Mouse (Mus musculus): ENCODE results near the gene Gpd1.

Gpd1 gene

DNA sequence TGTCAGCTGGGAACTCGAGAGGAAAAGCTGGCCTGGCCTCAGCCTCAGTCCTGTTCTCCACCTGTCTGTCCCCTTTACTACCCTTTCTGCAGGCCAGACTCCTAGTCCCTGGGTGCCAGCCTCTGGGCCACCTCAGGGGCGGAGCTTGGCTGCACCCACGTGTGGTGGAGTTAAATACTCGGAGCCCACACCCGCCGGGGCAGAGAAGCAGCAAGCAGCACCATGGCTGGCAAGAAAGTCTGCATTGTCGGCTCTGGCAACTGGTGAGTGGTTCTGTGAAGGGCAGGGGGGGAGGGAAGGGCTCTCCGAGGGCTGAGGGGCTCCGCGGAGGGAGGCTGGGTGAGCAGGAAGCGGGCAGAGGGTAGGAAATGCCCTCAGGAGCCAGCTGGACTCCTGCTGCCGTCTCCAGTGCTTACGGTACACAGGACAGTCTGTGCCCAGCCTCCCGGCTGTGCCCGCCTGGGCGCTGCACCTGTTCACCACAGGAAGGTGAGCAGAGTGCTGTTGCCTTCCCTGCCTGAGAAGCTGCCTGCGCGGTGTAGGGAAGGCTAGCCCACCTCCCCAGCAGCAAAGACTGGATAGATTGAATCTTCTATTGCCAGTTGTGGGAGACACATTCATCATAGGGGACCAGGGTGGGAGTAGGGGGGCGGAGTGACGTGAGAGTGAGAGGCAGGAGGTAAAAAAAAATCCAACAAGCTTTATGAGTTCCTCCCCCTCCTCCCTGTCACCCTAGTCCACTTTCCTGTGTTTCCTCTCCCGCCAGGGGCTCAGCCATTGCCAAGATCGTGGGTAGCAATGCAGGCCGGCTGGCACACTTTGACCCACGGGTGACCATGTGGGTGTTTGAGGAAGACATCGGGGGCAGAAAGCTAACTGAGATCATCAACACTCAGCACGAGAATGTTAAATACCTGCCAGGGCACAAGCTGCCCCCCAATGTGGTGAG is at the start of gene Gpd1:
Gpd1 (plus strand) TSS at position 130 of the 949 bp plus-strand sequence.
- DNase-seq (ENCODE audit: extremely low spot score, low spot score): no peak

DNA sequence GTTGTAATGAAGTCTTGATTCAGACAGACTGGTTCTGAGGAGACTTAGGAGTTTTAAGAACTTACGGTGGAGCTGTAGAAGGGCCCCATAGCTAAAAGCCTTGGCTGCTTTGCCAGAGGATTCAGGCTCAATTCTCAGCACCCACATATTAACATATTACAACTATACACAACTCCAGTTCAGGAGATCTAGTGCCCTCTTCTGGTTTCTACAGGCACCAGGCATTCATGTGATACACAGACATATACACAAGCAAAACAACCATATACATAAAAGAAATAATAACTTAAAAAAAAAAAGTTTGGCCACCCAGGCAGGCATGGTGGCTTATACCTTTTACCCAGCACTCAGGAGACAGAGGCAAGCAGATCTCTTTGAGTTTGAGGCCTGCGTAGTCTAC is 49.8 kb upstream of the Gpd1 start:
- no peak for DNase-seq (ENCODE audit: extremely low spot score, low spot score)

DNA sequence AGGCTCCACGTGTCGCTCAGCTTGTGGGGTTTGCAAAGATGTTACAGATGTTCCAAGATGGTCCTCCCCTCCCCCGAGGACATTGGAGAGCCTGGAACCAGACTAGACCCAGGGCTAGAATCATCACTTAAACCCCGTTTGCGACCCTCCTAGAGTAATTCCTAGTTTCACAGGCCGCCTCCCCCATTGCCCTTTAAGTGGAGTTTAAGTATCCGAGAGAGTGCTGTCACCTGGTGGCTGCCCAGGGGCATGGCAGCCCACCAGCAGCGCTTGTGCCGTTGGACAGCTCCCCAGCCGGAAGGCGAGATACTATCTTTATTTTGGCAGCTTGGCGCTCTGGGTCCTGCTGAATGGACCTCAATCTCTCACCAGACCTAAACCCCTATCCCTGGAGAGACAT is 48.4 kb upstream of the Gpd1 start:
- peak; percentile 78 for DNase-seq (ENCODE audit: extremely low spot score, low spot score)

- no peak for DNase-seq (ENCODE audit: extremely low spot score, low spot score)
Measured at GRCm38 (mm10) chr15:99669392-99669791, 47.9 kb upstream of the Gpd1 start.

DNA sequence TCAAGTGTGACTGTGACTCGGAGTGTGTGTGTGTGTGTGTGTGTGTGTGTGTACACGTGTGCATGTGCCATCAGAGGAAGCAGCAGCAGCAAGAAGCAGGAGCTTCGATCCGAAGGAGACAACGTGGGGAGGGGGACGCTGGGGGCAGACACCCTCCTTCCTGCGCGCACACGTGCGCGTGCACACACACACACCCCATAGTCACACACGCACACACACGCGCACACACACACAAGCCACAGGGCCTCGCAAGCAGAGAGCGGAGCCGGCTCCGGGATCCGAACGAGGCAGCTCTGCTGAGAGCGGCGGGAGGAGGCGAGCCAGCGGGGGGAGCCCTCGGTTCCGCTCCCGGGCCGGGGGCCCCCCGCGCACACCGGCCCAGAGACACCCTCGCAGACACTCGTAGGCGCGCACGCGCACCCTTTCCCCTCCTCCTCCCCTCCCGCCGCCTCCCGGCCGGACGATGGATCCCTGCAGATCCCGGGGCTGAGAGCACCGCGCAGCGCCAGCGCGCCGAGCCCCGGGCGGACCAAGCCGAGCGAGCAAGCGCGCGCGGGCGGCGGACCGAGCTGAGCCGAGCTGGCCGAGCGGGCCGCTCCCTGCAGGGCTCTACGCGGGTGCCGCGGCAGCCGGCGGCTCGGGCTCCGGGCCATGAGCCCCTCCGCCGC is 47.0 kb upstream of the Gpd1 start, which contains the start of gene Asic1:
Asic1 (plus strand) TSS at position 215 of the 668 bp plus-strand sequence.
- peak; percentile 66 for DNase-seq (ENCODE audit: extremely low spot score, low spot score)

DNA sequence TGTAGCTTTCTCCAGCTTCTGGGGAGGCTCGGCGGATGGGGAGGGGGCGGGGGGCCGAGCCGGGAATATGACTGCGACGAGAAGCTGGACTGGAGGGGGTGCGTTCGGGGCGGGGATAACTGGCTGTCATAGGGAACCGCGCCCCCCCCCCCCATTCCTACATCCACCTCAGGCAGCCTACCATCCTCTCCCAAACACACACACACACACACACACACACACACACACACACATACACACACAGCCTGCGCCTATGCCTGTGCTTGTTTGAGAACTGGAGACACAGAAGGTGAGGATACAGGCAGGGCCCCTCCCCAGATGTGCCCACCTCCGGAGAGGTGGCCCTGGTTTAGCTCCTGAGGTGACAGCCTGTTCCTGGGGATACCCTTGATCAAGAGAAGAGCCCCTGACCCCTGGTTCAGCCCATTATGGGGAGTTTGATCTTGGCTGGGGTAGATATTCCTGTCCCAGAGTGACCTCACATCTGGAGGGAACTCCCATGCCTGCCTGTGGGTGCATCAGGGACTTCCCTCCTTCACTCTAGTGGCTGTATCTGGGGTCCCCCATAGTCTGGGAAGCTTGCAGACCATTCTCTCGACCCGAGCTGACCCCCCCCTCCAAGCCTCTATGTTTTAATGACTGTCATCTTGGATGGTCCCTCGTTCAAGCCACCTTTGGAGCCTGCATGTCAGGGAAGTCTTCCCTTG is 46.2 kb upstream of the Gpd1 start:
- DNase-seq (ENCODE audit: extremely low spot score, low spot score): peak; percentile 45

DNA sequence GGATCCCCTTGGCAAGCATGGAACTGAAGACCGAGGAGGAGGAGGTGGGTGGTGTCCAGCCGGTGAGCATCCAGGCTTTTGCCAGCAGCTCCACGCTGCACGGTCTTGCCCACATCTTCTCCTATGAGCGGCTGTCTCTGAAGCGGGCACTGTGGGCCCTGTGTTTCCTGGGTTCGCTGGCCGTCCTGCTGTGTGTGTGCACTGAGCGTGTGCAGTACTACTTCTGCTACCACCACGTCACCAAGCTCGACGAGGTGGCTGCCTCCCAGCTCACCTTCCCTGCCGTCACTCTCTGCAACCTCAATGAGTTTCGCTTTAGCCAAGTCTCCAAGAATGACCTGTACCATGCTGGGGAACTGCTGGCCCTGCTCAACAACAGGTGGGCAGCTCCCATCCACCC is 45.5 kb upstream of the Gpd1 start:
- DNase-seq (ENCODE audit: extremely low spot score, low spot score): no peak

- DNase-seq (ENCODE audit: extremely low spot score, low spot score): no peak
Measured at GRCm38 (mm10) chr15:99674866-99675265, 42.4 kb upstream of the Gpd1 start.

GRCm38 (mm10) chr15:99677089-99677488 is 40.2 kb upstream of the Gpd1 start:
- DNase-seq (ENCODE audit: extremely low spot score, low spot score): no peak

- DNase-seq (ENCODE audit: extremely low spot score, low spot score): peak; percentile 43
Measured at GRCm38 (mm10) chr15:99678063-99678800, 39.1 kb upstream of the Gpd1 start.

DNA sequence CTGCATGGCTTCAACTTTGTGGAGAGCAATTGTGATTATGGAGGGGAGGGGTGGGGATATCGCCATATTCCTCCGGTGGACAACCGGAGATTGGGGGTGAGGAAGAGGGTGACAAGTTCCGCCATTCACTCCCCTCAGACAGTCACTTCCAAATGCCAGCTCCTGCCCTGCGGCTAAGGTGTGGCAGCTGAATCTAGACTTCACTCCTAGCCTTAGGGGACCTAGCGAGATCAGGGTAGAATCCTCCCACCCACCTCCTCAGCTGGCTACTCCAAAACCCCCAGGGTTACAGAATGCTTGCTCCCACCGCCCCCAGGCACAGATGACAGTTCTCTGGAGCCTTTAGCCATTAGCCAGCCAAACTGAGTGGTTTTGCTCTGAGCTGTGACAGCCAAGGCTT is 38.3 kb upstream of the Gpd1 start:
- no peak for DNase-seq (ENCODE audit: extremely low spot score, low spot score)

GRCm38 (mm10) chr15:99682880-99683279 is 34.4 kb upstream of the Gpd1 start:
- no peak for DNase-seq (ENCODE audit: extremely low spot score, low spot score)

DNA sequence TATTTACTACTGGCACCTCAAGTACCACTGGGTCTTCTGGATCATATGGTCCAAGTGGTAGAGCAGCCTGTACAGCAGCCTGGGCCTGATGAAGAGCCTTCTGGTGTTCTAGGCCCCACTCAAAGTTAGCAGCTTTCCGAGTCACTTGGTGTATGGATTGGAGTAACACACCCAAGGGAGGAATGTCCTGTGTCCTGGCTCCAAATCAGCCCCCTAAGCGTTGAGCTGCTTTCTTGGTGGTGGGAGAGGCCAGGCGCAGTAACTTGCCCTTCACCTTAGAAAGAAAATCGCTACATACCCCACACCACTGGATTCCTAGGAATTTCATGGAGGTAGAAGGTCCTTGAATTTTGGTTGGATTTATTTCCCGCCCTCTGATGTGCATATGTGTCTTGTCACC is 33.2 kb upstream of the Gpd1 start:
- no peak for DNase-seq (ENCODE audit: extremely low spot score, low spot score)

- peak; percentile 70 for DNase-seq (ENCODE audit: extremely low spot score, low spot score)
Measured at GRCm38 (mm10) chr15:99688712-99689111, 28.6 kb upstream of the Gpd1 start.

DNA sequence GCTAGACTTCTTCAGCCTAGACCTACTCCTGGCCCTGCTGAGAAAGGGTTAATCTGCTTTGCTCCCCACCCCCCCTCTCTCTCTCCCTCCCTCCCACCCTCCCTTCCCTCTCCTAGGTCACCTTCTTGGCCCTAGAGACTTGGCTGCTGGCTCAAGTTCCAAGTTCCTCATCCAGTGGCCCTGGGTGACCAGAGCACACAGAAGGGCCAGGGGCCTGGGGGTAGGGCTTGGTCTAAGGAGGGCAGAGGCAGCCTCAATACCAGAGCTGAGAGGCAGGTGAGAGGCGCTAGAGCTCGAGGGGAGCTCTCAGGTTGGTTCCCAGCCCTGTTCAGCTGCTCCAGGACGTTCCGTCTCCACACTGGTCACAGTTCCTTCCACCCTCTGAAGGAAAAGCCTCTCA is 26.4 kb upstream of the Gpd1 start:
- DNase-seq (ENCODE audit: extremely low spot score, low spot score): no peak

GRCm38 (mm10) chr15:99691976-99692375 is 25.3 kb upstream of the Gpd1 start:
- no peak for DNase-seq (ENCODE audit: extremely low spot score, low spot score)

DNA sequence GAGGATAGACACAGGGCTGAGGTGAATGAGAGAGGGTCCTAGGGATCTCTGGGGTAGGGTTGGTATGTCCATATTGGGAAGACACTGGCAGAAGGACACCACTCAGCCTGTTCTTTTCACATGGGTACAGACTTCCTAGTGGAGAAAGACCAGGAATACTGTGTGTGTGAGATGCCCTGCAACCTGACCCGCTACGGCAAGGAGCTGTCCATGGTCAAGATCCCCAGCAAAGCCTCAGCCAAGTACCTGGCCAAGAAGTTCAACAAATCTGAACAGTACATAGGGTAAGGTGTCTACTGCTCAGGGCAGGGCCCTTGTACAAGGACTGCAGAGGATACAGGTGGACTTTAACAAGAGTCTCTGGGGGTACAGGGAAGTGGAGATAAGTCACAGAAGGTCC is 20.0 kb upstream of the Gpd1 start:
- no peak for DNase-seq (ENCODE audit: extremely low spot score, low spot score)

DNA sequence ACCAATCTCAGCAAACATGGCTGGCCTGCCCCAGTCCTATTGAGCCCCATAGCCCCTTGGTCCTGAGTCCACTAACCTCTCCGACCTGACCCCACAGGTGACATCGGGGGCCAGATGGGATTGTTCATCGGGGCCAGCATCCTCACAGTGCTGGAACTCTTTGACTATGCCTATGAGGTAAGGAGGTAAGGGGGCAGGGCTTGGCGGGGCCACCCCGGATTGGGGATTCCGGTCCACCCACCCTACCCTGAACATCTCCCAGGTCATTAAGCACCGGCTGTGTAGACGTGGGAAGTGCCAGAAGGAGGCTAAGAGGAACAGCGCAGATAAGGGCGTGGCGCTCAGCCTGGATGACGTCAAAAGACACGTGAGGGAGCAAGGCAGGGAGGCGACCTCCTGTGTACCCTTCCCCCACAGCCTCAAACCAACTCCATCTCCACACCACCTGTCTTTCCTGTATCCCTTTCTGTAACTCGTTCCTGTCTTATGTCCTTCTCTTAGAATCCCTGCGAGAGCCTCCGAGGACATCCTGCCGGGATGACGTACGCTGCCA is 18.7 kb upstream of the Gpd1 start:
- no peak for DNase-seq (ENCODE audit: extremely low spot score, low spot score)

DNA sequence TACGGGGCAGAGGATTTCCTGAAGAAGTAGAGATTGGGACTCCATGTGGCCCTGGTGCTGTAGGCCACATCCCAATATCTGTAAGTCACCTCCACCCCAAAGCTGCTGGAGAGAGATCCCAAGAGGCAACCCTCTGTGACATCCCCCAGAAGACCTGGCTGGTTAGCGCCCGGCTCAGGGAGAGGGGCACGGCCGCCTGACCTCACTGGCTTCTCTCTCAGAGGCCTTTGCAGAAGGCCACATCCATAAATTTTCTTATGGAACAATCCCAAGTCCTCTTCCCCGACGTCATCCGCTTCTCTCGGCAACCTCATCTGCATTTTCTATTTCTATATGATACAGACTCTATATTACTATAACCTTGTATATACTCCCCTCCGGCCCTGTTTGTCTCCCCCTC is 17.6 kb upstream of the Gpd1 start:
- no peak for DNase-seq (ENCODE audit: extremely low spot score, low spot score)

GRCm38 (mm10) chr15:99700219-99701106 is 16.9 kb upstream of the Gpd1 start:
- no peak for DNase-seq (ENCODE audit: extremely low spot score, low spot score)

Data from neural tube, embryonic 10.5 days (tissue).